Comparison of ENCODE assay signal across 18 mouse cellular contexts in the genomic region with DNA sequence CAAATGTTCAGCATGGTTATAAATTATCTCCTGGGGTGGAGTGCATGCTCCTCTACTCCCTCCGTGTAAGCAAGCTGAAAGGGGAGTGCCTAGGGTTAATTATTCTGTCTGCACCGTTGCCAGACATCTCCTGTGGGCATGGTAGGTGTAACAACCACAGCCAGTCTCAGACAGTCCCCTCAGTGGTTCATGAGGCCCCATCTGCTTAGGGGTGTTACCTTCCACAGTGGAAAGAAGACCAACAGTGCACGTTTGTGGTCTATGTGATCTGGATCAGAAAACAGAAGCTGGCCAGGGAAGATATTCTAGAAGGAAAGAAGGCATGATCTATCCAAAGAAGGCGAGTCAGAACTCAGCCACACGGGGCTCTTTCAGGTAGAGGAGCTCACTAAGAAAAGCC.
DNase-seq lines count a peak whose midpoint lies in the region; ATAC-seq and TF ChIP-seq lines count a peak whose summit lies in the region.
"Had no signal": no experiment of that assay in that cellular context is flagged by ENCODE, and none has a peak within 500 bp of the region (broad histone marks: within the 10 kb centered on the region; RNA-seq: fewer than 3 reads in every experiment).

No protein-coding gene starts in this region.

- H3K4me3 ChIP-seq in kidney, embryonic 16.5 days (ENCODE audit: low read length) = no peak overlapping the region
- H3K4me3 ChIP-seq in liver, embryonic 14.5 days (ENCODE audit: insufficient read depth in 1 of 2, low read depth in 2 of 2, low read length in 2 of 2) = no peak overlapping the region
- H3K4me3 ChIP-seq: embryonic facial prominence, embryonic 12.5 days; forebrain, embryonic 15.5 days; heart, adult 2 months; heart, embryonic 12.5 days; hindbrain, embryonic 15.5 days had no signal

- no peak for TF ChIP-seq EP300 in liver, embryonic 14.5 days (IDR thresholded peaks at IDR 0.05; ENCODE audit: low read depth)

- H3K9ac ChIP-seq in kidney, embryonic 16.5 days (replicated peaks; ENCODE audit: low read length) = no peak overlapping the region
- no peak overlapping the region for H3K9ac ChIP-seq in liver, embryonic 14.5 days (replicated peaks)
- H3K9ac ChIP-seq: embryonic facial prominence, embryonic 12.5 days; forebrain, embryonic 15.5 days; heart, embryonic 12.5 days; hindbrain, embryonic 15.5 days had no signal

- TF ChIP-seq CTCF in liver, embryonic 14.5 days (IDR thresholded peaks at IDR 0.05; ENCODE audit: low read depth) = no peak

- H3K4me1 ChIP-seq in kidney, embryonic 16.5 days (ENCODE audit: insufficient read depth, low read length) = peaks cover 10% of the 10 kb centered on the region; the same call in 1 of the 2 replicates
- H3K4me1 ChIP-seq in liver, embryonic 14.5 days (replicated peaks; ENCODE audit: control insufficient read depth in 2 of 2, insufficient read depth in 2 of 2, low read length in 1 of 2) = peaks cover 0 to 15% of the 10 kb centered on the region in 2 experiments; a peak in 2 of 4 replicates
- H3K4me1 ChIP-seq: forebrain, embryonic 15.5 days had no signal

- 40% methylated on average over 5 of the region's 5 CpGs for WGBS in kidney, embryonic 16.5 days
- 12% methylated on average over 5 of the region's 5 CpGs for WGBS in liver, embryonic 14.5 days (ENCODE audit: insufficient replicate concordance)

- H3K36me3 ChIP-seq in kidney, embryonic 16.5 days (ENCODE audit: insufficient read depth, low read length) = no peaks in the 10 kb centered on the region
- no peaks in the 10 kb centered on the region for H3K36me3 ChIP-seq in liver, embryonic 14.5 days (replicated peaks; ENCODE audit: control insufficient read depth, insufficient read depth, low read depth)
- H3K36me3 ChIP-seq: embryonic facial prominence, embryonic 12.5 days; forebrain, embryonic 15.5 days; heart, embryonic 12.5 days; hindbrain, embryonic 15.5 days had no signal

- H3K27ac ChIP-seq in kidney, embryonic 16.5 days (ENCODE audit: low read length) = no peak overlapping the region
- H3K27ac ChIP-seq in liver, embryonic 14.5 days = no peak overlapping the region
- H3K27ac ChIP-seq: embryonic facial prominence, embryonic 12.5 days; forebrain, embryonic 15.5 days; heart, adult 2 months; hindbrain, embryonic 15.5 days had no signal

- no peak overlapping the region for H3K4me2 ChIP-seq in kidney, embryonic 16.5 days (replicated peaks; ENCODE audit: low read depth, low read length)
- H3K4me2 ChIP-seq in liver, embryonic 14.5 days (ENCODE audit: low read depth) = no peak overlapping the region
- H3K4me2 ChIP-seq: embryonic facial prominence, embryonic 12.5 days; forebrain, embryonic 15.5 days; heart, embryonic 12.5 days; hindbrain, embryonic 15.5 days had no signal

- H3K9me3 ChIP-seq in kidney, embryonic 16.5 days (ENCODE audit: low read length) = no peaks in the 10 kb centered on the region
- H3K9me3 ChIP-seq in liver, embryonic 14.5 days (ENCODE audit: control insufficient read depth, low read length) = no peaks in the 10 kb centered on the region
- H3K9me3 ChIP-seq: embryonic facial prominence, embryonic 12.5 days; forebrain, embryonic 15.5 days; heart, embryonic 12.5 days; hindbrain, embryonic 15.5 days had no signal

- H3K27me3 ChIP-seq in kidney, embryonic 16.5 days (ENCODE audit: insufficient read depth, low read length) = no peaks in the 10 kb centered on the region
- no peaks in the 10 kb centered on the region for H3K27me3 ChIP-seq in liver, embryonic 14.5 days (ENCODE audit: control insufficient read depth, insufficient read depth, low read length)
- H3K27me3 ChIP-seq: embryonic facial prominence, embryonic 12.5 days; forebrain, embryonic 15.5 days; heart, embryonic 12.5 days; hindbrain, embryonic 15.5 days had no signal

- ATAC-seq in kidney, embryonic 16.5 days (ENCODE audit: low FRiP score, low TSS enrichment) = 0 out of 2 replicates have a peak, but pooled peaks have one; percentile 23
- peak; percentile 23; the same call in 1 of the 2 replicates for ATAC-seq in liver, embryonic 14.5 days (ENCODE audit: insufficient read depth)
- ATAC-seq: forebrain, embryonic 15.5 days had no signal

- DNase-seq in kidney, adult 11 months = no peak
- peak; percentile 46 for DNase-seq in thymus, postnatal 0 days (ENCODE audit: low spot score)
- no peak for DNase-seq in thymus, adult 18-20 months
- DNase-seq in liver, embryonic 14.5 days (ENCODE audit: low read depth in 3 of 3, low spot score in 3 of 3) = no peak
- no peak for DNase-seq in frontal cortex, postnatal 14 days (ENCODE audit: low spot score in 2 of 2)
- DNase-seq in layer of hippocampus, postnatal 14 days (ENCODE audit: low spot score in 2 of 2) = no peak
- DNase-seq: adrenal gland, adult 2 months; adrenal gland, postnatal 36 days; cerebellum, adult 2 months; cerebellum, postnatal 10 days; gastrocnemius, postnatal 10 days; heart, adult 2 months; heart, postnatal 36 days had no signal
